Mouse (Mus musculus): ENCODE results near the gene 9930111J21Rik2.

- TF ChIP-seq CTCF (IDR thresholded peaks at IDR 0.05; ENCODE audit: low read depth) (peak; percentile 32; the same call in 1 of the 2 replicates), EP300 (IDR thresholded peaks at IDR 0.05; ENCODE audit: low read depth) (no peak)
Measured at GRCm38 (mm10) chr11:49084875-49085274, 33.8 kb upstream of the 9930111J21Rik2 start.
